Mouse (Mus musculus) cerebellum, postnatal 25 days (tissue): Measurements from ENCODE around the gene Hoxa10.

ENCODE experiments used
- DNase-seq, 2 experiments: peaks; one replicate each; pipeline ENCODE4 v3.0.0; 2021; ENCODE audit warnings: mixed read lengths in 2 of 2

Gene Hoxa10

GRCm38 (mm10) chr6:52217459-52217768, 23.2 kb downstream of the Hoxa10 start:
- DNase-seq: no peak

GRCm38 (mm10) chr6:52216691-52217458, 23.8 kb downstream of the Hoxa10 start:
- DNase-seq: no peak

- no peak for DNase-seq
Observed at GRCm38 (mm10) chr6:52215771-52216535, 24.7 kb downstream of the Hoxa10 start.

- no peak for DNase-seq
Observed at GRCm38 (mm10) chr6:52215070-52215469, 25.6 kb downstream of the Hoxa10 start.

DNA sequence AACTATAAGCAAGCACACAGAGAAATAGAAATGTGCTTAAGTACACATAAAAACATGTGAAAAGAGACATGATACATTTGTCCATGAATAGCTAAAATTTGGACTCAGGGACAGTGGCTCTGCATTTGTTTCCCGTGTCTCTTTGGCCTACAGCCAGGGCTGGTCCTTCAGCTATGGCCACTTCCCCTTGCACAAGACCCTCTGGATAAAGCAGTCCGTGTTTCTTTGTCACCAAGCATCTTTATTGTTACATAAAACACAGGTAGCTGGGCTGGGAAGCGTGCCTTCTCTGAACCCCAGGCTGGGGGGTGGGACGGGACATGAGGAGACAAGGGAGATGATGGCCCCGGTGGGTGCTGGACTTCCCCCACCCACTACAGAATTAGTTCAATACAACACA, 26.4 kb downstream of the Hoxa10 start:
- no peak for DNase-seq

- DNase-seq: no peak
Observed at GRCm38 (mm10) chr6:52213119-52213986, 27.3 kb downstream of the Hoxa10 start, which contains the start of the genes Hoxa3 and Gm28308. Gene Hoxa3 (minus strand): TSS chr6:52213336. Gene Gm28308 (minus strand): TSS chr6:52213339.

- DNase-seq: no peak
Observed at GRCm38 (mm10) chr6:52212556-52213118, 28.0 kb downstream of the Hoxa10 start.

- DNase-seq: no peak
Observed at GRCm38 (mm10) chr6:52211961-52212360, 28.7 kb downstream of the Hoxa10 start.

- peak; percentile 67 to 79 for DNase-seq
Observed at GRCm38 (mm10) chr6:52211170-52211935, 29.3 kb downstream of the Hoxa10 start.

DNA sequence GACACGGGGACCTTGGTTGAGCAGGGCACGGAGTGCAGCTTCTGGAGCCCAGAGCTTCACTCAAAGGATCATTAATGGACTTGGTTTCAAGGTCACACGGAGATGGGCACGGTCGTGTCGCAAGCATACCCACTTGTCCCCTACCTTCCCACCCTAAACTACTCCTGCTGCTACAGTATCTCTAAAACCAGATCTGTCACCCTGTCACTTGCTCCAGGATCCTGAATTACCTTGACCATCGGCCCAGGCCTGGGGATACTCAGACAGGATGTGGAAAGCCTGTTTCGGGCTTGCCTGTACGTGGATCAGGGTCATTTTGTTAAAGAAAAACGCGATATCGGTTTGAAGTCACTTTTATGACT, 31.0 kb downstream of the Hoxa10 start:
- no peak for DNase-seq

- DNase-seq: peak in 1 of 2 experiments; percentile 2
Observed at GRCm38 (mm10) chr6:52208868-52209684, 31.6 kb downstream of the Hoxa10 start.

DNA sequence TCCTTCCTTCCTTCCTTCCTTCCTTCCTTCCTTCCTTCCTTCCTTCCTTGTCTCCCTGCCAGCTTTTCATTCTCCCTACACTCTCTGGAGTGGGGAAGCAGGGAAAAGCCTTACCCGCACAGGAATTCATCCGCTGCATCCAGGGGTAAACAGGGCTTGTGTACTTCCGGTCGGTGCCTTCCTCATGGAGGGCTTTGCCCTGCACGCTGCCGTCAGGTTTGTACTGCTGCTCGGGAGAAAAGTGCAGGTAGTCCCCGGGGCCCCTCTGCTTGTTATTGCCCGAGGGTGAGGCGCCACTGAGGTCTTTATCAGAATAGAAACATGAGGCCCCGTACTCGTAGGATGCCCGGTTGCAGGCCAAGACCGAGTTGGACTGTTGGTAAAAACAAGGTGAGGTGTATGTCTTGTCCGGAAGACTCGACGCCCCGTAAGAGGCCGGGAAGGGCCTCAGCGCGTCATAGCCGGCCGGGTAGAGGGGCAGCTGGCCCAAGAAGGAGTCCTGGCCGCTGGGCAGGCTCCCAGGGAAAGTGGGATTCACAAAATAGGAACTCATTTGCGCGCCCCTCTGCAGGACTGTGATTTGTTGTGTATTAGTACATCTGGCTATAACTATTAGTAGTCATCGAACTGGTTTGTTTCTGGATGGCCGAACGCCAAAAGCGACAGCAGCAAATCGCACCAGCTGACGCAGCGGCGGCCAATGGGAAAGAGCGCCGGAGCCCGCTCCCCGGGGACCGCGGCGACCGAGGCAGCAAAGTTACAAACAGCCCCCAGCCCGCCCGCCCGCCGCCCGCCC, 32.4 kb downstream of the Hoxa10 start, which contains the start of gene Hoxa6:
Hoxa6 (minus strand) TSS at position 651 of the 796 bp plus-strand sequence.
- DNase-seq: peak in 1 of 2 experiments; percentile 6

DNA sequence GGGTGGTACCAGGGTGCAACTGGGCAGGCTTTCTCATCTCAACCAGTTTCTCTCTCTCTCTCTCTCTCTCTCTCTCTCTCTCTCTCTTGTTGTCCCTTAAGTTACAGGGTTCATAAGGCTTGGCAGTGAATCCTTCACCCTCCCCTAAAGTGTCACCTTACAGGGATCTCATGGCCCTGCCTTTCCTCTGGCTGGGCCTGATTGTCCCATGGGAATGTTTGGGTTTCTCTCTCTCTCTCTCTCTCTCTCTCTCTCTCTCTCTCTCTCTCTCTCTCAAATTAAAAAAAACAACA, 33.0 kb downstream of the Hoxa10 start:
- DNase-seq: no peak

DNA sequence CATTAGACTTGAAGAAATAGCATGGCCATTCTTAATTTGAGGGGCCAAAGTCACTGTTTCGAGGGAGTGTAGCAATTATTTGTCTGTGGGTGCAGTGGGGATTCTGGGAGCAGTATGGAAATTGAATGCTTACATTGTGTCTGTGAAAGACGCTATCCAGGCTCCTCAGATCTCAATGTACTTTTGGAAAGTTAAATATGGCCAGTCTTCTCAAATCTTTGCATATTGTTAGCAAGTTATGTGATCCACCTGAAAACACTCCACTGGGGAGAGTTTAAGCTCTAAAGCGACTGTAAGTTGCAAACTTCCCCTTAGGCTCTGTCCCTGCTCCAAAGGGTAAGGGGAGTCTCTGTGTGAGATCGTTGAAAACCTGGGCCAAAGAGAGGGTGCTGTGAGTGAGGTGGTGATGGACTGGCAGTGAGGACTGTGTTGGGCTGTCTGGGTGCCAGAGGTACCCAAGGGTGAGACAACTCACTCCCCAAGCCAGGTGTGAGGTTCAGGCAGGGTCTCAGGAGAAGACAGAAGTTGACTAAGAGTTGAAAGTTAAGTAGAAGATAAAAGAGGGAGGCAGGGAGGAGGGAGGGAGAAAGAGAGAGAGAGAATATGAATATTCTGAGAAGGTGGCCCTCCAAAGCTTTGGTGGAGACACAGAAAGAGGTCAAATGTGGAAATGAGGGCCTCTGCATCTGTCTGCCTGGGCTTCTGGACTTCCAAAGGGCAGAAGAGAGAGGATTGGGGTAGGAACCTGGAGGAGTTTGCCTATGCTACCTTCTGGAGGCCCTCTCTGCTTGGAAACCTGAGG, 33.6 kb downstream of the Hoxa10 start:
- no peak for DNase-seq

DNA sequence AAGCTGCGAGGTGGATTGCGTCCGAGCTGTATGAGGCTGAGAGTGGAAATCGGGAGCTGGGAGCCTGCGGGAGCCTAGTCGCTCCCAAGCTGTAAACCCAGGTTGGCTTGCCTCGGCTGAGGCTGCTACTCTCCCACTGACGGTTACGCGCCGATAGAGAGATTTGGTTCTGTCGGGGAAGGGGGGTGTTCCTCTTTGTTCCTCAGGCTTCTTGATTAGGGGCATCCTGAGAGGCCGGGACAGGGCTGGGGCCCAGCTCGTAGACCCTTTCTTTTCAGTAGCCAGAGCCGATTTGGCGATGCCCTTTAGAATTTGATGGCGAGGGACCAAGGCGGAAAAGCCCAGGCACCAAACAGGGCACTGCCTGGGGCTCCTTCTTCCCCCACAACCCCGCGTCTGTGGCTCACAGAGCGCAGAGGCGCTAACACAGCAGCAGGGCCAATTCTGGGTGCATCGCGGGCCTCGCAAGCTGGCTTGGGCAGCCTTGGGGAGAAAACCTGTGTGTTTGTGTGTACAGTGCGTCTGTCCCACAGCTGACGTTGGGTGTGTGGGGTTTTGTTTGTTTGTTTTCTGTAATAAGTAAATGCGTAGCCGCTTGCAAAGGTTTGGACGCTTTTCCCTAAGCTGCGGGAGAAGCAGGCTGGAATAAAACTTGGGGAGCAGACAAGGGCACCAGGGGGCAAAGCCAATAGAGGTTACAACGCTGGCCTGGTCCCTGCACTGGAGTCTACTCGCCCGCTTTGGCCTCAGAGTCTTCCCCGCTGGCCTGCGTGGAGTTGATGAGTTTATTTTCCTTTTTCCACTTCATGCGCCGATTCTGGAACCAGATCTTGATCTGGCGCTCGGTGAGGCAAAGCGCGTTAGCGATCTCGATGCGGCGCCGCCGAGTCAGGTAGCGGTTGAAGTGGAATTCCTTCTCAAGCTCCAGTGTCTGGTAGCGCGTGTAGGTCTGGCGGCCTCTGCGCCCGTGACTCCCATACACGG, 34.7 kb downstream of the Hoxa10 start:
- DNase-seq: no peak

- DNase-seq: no peak
Observed at GRCm38 (mm10) chr6:52205221-52205620, 35.4 kb downstream of the Hoxa10 start.

DNA sequence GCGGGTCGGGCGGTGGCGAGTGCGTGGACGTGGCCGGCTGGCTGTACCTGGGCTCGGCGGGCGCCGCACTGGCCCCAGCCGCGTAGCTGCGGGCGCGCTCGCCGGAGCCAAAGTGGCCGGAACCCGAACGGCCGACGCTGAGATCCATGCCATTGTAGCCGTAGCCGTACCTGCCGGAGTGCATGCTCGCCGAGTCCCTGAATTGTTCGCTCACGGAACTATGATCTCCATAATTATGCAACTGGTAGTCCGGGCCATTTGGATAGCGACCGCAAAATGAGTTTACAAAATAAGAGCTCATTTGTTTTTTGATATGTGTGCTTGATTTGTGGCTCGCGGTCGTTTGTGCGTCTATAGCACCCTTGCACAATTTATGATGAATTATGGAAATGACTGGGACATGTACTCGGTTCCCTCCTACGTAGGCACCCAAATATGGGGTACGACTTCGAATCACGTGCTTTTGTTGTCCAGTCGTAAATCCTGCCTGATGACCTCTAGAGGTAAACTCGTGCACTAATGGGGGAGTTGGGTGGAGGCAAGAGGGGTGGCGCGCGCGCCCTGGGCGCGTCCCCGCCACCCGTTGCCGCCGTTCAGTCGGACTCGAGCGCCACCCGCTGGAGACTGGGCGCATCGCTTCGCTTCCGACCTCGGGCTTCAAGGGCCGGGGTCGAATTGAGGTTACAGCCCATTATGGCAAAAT, 36.5 kb downstream of the Hoxa10 start, which contains the start of gene Hoxa5:
Hoxa5 (minus strand) TSS at position 538 of the 703 bp plus-strand sequence.
- no peak for DNase-seq
